16 mouse cellular contexts compared by ENCODE assay signal in genomic region chr5:142968411-142968810, GRCm38 (mm10). TPM values are rescaled to one million over a fixed set of nuclear protein-coding genes. Genes with fewer than 3 reads are reported as not detected.
DNase-seq lines count a peak whose midpoint lies in the region; ATAC-seq and TF ChIP-seq lines count a peak whose summit lies in the region.
"Had no signal": no experiment of that assay in that cellular context is flagged by ENCODE, and none has a peak within 500 bp of the region (broad histone marks: within the 10 kb centered on the region; RNA-seq: fewer than 3 reads in every experiment).

No protein-coding gene starts in this region.

- no peak overlapping the region for H3K4me3 ChIP-seq in forebrain, embryonic 14.5 days (ENCODE audit: low read depth, low read length)
- no peak overlapping the region for H3K4me3 ChIP-seq in forebrain, embryonic 13.5 days
- H3K4me3 ChIP-seq in E14TG2a.4 (replicated peaks; ENCODE audit: low read length) = peak overlapping the region; percentile 23; the same call in 1 of the 2 replicates
- H3K4me3 ChIP-seq: embryonic facial prominence, embryonic 13.5 days; hindbrain, embryonic 10.5 days; midbrain, embryonic 15.5 days; stomach, embryonic 15.5 days had no signal

- peak; percentile 44 for DNase-seq in forebrain, embryonic 14.5 days (ENCODE audit: low spot score)
- DNase-seq in layer of hippocampus, adult 9-10 months (ENCODE audit: low spot score) = peak; percentile 61
- DNase-seq in left cerebral cortex, postnatal 36 days (ENCODE audit: low spot score in 2 of 2) = peak; percentile 85 to 86
- no peak for DNase-seq in adrenal gland, adult (ENCODE audit: inconsistent age in 2 of 2, low spot score in 1 of 2)
- DNase-seq in adrenal gland, adult 18-20 months (ENCODE audit: low spot score in 2 of 2) = no peak
- no peak for DNase-seq in heart, postnatal 14 days
- DNase-seq: cerebellum, adult 18-20 months; lung, adult 2 months; thymus, postnatal 14 days had no signal

- peaks cover 74% of the 10 kb centered on the region for H3K36me3 ChIP-seq in forebrain, embryonic 14.5 days (ENCODE audit: control insufficient read depth, insufficient read depth, low read length)
- peaks cover 73% of the 10 kb centered on the region for H3K36me3 ChIP-seq in forebrain, embryonic 13.5 days (ENCODE audit: poor library complexity, severe bottlenecking)
- peaks cover 82% of the 10 kb centered on the region for H3K36me3 ChIP-seq in E14TG2a.4 (ENCODE audit: insufficient read depth, low read length)

- H3K27me3 ChIP-seq in forebrain, embryonic 14.5 days (replicated peaks; ENCODE audit: control insufficient read depth, insufficient read depth, low read length) = no peaks in the 10 kb centered on the region
- H3K27me3 ChIP-seq in forebrain, embryonic 13.5 days = no peaks in the 10 kb centered on the region
- no peaks in the 10 kb centered on the region for H3K27me3 ChIP-seq in E14TG2a.4 (ENCODE audit: insufficient read depth, low read length)
- H3K27me3 ChIP-seq: CH12.LX; embryonic facial prominence, embryonic 13.5 days; midbrain, embryonic 15.5 days; stomach, embryonic 15.5 days had no signal

- no peaks in the 10 kb centered on the region for H3K9me3 ChIP-seq in forebrain, embryonic 14.5 days (replicated peaks; ENCODE audit: control insufficient read depth, low read length)
- no peaks in the 10 kb centered on the region for H3K9me3 ChIP-seq in forebrain, embryonic 13.5 days (replicated peaks)
- no peaks in the 10 kb centered on the region for H3K9me3 ChIP-seq in E14TG2a.4 (ENCODE audit: low read length)
- H3K9me3 ChIP-seq: midbrain, embryonic 15.5 days; stomach, embryonic 15.5 days had no signal

- TF ChIP-seq CTCF in E14TG2a.4 (conservative IDR thresholded peaks at IDR 0.05; ENCODE audit: low read length) = no peak

- H3K4me1 ChIP-seq in forebrain, embryonic 14.5 days (ENCODE audit: control insufficient read depth, insufficient read depth, low read length) = peaks cover 27% of the 10 kb centered on the region
- H3K4me1 ChIP-seq in forebrain, embryonic 13.5 days = peaks cover 44% of the 10 kb centered on the region
- peaks cover 96% of the 10 kb centered on the region for H3K4me1 ChIP-seq in E14TG2a.4 (replicated peaks; ENCODE audit: low read depth, low read length)

- ATAC-seq in forebrain, embryonic 14.5 days = no peak
- ATAC-seq in forebrain, embryonic 13.5 days = no peak
- ATAC-seq: midbrain, embryonic 15.5 days had no signal

- 74% methylated on average over 14 of the region's 14 CpGs for WGBS in forebrain, embryonic 14.5 days
- 83% methylated on average over 14 of the region's 14 CpGs for WGBS in forebrain, embryonic 13.5 days

- H3K9ac ChIP-seq in forebrain, embryonic 14.5 days (ENCODE audit: low read length) = no peak overlapping the region
- H3K9ac ChIP-seq in forebrain, embryonic 13.5 days = no peak overlapping the region
- H3K9ac ChIP-seq: embryonic facial prominence, embryonic 13.5 days; midbrain, embryonic 15.5 days; stomach, embryonic 15.5 days had no signal

- intact Hi-C loops in left cerebral cortex, postnatal 36 days (cut with DNase I) = loop anchor here (10.0 kb wide), 1 partner anchor 296 kb away; no protein-coding TSS in a partner anchor
- intact Hi-C loops in heart, postnatal 14 days (cut with DNase I) = no loop called here

- H3K27ac ChIP-seq in forebrain, embryonic 14.5 days (ENCODE audit: low read depth, low read length) = peak overlapping the region; percentile 55; the same call in 1 of the 2 replicates
- no peak overlapping the region; the same call in 1 of the 2 replicates for H3K27ac ChIP-seq in forebrain, embryonic 13.5 days
- H3K27ac ChIP-seq: embryonic facial prominence, embryonic 13.5 days; hindbrain, embryonic 10.5 days; midbrain, embryonic 15.5 days; stomach, embryonic 15.5 days had no signal

- no peak overlapping the region for H3K4me2 ChIP-seq in forebrain, embryonic 14.5 days (ENCODE audit: low read length)
- no peak overlapping the region; the same call in 1 of the 2 replicates for H3K4me2 ChIP-seq in forebrain, embryonic 13.5 days
- H3K4me2 ChIP-seq: embryonic facial prominence, embryonic 13.5 days; midbrain, embryonic 15.5 days; stomach, embryonic 15.5 days had no signal

RNA-seq across cellular contexts. Expression of gene Fscn1, which starts 8.3 kb away (rescaled TPM):
- polyA plus RNA-seq in forebrain, embryonic 14.5 days (2014; fragmentation: Nextera tagmentation; extraction: Ambion mirVana) = 477 and 560 TPM in 2 replicates
- polyA plus RNA-seq in forebrain, embryonic 13.5 days (2015; fragmentation: Nextera tagmentation; extraction: Ambion mirVana) = 521 and 522 TPM in 2 replicates
- 100 to 1,000 TPM; 310 to 396 TPM for total RNA-seq in left cerebral cortex, postnatal 36 days (2021)
- 10 to 100 TPM; 17.3 to 25.6 TPM for total RNA-seq in adrenal gland, adult 18-20 months (2021)
- 10 to 100 TPM; 47.3 to 68.9 TPM for total RNA-seq in heart, postnatal 14 days (2021)

Comparison
In these comparisons a context has a peak if more than half of its experiments do, and no peak if none do; other contexts are left out.
1. DNase-seq: peak in forebrain, embryonic 14.5 days (single experiment), layer of hippocampus, adult 9-10 months (single experiment) and left cerebral cortex, postnatal 36 days (2 of 2); none in adrenal gland, adult (0 of 2), adrenal gland, adult 18-20 months (0 of 2) and heart, postnatal 14 days (0 of 2).
2. RNA of gene Fscn1, which starts 8.3 kb away (total RNA-seq): 310 to 396 TPM in left cerebral cortex, postnatal 36 days; 47.3 to 68.9 TPM in heart, postnatal 14 days and 17.3 to 25.6 TPM in adrenal gland, adult 18-20 months; every median in the first group is over 4 times any median in the second.